Mouse (Mus musculus): ENCODE measurements around the gene Scn3b.
A peak's percentile ranks its signal among the peaks of the same experiment; 100 is the strongest.

Gene Scn3b

DNA sequence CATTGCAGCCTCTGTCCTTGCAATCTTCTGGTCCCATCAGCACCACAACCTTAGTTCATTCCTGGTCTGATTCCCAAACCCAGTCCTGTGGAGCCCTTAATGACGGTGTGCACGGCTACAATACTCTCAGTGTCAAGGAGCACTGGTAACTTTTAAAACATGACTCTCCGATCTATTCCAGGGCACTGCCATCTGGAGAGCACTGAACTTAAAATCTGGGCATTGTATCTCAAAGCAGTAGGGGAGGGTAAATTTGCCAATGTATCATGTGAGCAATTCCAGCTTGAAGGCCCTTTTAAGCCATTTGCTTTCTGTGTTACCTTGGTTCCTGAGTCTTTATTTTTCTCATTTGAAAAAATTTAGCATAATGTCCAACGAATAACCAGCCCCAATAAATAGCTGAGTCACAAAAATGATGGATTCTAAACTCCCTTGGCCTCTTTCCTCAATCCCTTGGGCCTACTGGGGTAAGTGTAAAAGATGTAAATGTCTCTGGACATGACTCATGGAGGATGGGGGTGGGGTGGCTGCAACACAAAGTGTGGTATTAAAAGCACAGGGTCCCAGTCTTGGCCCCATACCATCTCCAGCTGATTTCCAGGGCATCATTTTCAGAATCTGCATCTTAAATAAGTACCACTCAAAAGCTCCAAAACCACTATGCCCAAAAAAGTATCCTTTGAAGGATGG lies 68.3 kb downstream of the Scn3b start:
- DNase-seq (ENCODE audit: inconsistent ontology term), result peak; percentile 41

DNA sequence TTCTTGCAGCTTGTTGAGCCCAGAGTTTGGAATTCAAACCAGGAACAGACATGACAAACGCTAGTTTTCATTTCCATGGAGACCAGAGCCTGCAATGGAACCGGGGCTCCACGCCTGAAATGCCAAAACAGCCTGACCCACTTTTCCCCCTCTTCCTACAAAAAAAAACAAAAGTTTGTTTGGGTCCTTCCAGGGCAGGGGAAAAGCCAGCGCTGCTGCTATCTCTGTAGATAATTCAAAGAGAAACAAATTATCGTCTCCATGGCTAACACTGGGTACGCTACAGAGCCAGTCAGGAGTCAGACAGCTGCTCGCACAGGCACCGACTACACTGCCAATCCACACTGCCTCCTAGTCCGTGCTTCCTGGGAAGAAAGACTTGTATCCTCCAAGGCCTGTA lies 70.6 kb downstream of the Scn3b start:
- peak; percentile 50 for DNase-seq (ENCODE audit: inconsistent ontology term)

All from Muller cell, postnatal 12 days (primary cell).